Mouse (Mus musculus): ENCODE measurements around the gene Elmod1. TPM values are rescaled to one million over a fixed set of nuclear protein-coding genes. Genes with fewer than 3 reads are reported as not detected.
"Not testable (repeated sequence)": the region's sequence is repeated elsewhere in the genome, so short reads cannot be mapped to it uniquely, and the experiment has no call there.

Elmod1 gene
- total RNA-seq (2015) (not detected in 2 replicates), total RNA-seq (2017) (not detected in 2 replicates)

- no peak for ATAC-seq (ENCODE audit: poor library complexity, severe bottlenecking)
Measured at GRCm38 (mm10) chr9:53975122-53975518, at the start of gene Elmod1. Gene Elmod1 (minus strand): TSS chr9:53975301.

- no peak for ATAC-seq (ENCODE audit: poor library complexity, severe bottlenecking)
Measured at GRCm38 (mm10) chr9:54022795-54023194, 47.7 kb upstream of the Elmod1 start.

GRCm38 (mm10) chr9:53994528-53994927, 19.4 kb upstream of the Elmod1 start:
- no peak for ATAC-seq (ENCODE audit: poor library complexity, severe bottlenecking)

GRCm38 (mm10) chr9:53992567-53992966, 17.5 kb upstream of the Elmod1 start:
- not testable (repeated sequence) for ATAC-seq (ENCODE audit: poor library complexity, severe bottlenecking)

- peak; percentile 76 for ATAC-seq (ENCODE audit: poor library complexity, severe bottlenecking)
Measured at GRCm38 (mm10) chr9:53990921-53991320, 15.8 kb upstream of the Elmod1 start.

GRCm38 (mm10) chr9:53986972-53987371, 11.9 kb upstream of the Elmod1 start:
- ATAC-seq (ENCODE audit: poor library complexity, severe bottlenecking) = no peak

- ATAC-seq (ENCODE audit: poor library complexity, severe bottlenecking) = no peak
Measured at GRCm38 (mm10) chr9:53984868-53985267, 9.8 kb upstream of the Elmod1 start.

- no peak for ATAC-seq (ENCODE audit: poor library complexity, severe bottlenecking)
Measured at GRCm38 (mm10) chr9:53974328-53975121, 576 bp downstream of the Elmod1 start.

- no peak for ATAC-seq (ENCODE audit: poor library complexity, severe bottlenecking)
Measured at GRCm38 (mm10) chr9:53973929-53974327, 1.2 kb downstream of the Elmod1 start.

GRCm38 (mm10) chr9:53973241-53973640, 1.9 kb downstream of the Elmod1 start:
- ATAC-seq (ENCODE audit: poor library complexity, severe bottlenecking) = no peak

- ATAC-seq (ENCODE audit: poor library complexity, severe bottlenecking) = no peak
Measured at GRCm38 (mm10) chr9:53972358-53972757, 2.7 kb downstream of the Elmod1 start.

- no peak for ATAC-seq (ENCODE audit: poor library complexity, severe bottlenecking)
Measured at GRCm38 (mm10) chr9:53967610-53968368, 7.3 kb downstream of the Elmod1 start.

GRCm38 (mm10) chr9:53957021-53957420, 18.1 kb downstream of the Elmod1 start:
- ATAC-seq (ENCODE audit: poor library complexity, severe bottlenecking) = no peak

- no peak for ATAC-seq (ENCODE audit: poor library complexity, severe bottlenecking)
Measured at GRCm38 (mm10) chr9:53954853-53955252, 20.2 kb downstream of the Elmod1 start.

GRCm38 (mm10) chr9:53947463-53947862, 27.6 kb downstream of the Elmod1 start:
- no peak for ATAC-seq (ENCODE audit: poor library complexity, severe bottlenecking)

- ATAC-seq (ENCODE audit: poor library complexity, severe bottlenecking) = no peak
Measured at GRCm38 (mm10) chr9:53938555-53938954, 36.5 kb downstream of the Elmod1 start.

- ATAC-seq (ENCODE audit: poor library complexity, severe bottlenecking) = no peak
Measured at GRCm38 (mm10) chr9:53934179-53934578, 40.9 kb downstream of the Elmod1 start.

- ATAC-seq (ENCODE audit: poor library complexity, severe bottlenecking) = no peak
Measured at GRCm38 (mm10) chr9:53933375-53933774, 41.7 kb downstream of the Elmod1 start.

- ATAC-seq (ENCODE audit: poor library complexity, severe bottlenecking) = no peak
Measured at GRCm38 (mm10) chr9:53930906-53931305, 44.2 kb downstream of the Elmod1 start.

GRCm38 (mm10) chr9:53921061-53921460, 54.0 kb downstream of the Elmod1 start:
- no peak for ATAC-seq (ENCODE audit: poor library complexity, severe bottlenecking)

GRCm38 (mm10) chr9:53915929-53916721, 59.0 kb downstream of the Elmod1 start:
- no peak for ATAC-seq (ENCODE audit: poor library complexity, severe bottlenecking)
